Mouse (Mus musculus): ENCODE data around the gene Aspdh. TPM values are rescaled to one million over a fixed set of nuclear protein-coding genes. Genes with fewer than 3 reads are reported as not detected.

Gene Aspdh
- total RNA-seq, 2 experiments from 2014 or later, result not detected

DNA sequence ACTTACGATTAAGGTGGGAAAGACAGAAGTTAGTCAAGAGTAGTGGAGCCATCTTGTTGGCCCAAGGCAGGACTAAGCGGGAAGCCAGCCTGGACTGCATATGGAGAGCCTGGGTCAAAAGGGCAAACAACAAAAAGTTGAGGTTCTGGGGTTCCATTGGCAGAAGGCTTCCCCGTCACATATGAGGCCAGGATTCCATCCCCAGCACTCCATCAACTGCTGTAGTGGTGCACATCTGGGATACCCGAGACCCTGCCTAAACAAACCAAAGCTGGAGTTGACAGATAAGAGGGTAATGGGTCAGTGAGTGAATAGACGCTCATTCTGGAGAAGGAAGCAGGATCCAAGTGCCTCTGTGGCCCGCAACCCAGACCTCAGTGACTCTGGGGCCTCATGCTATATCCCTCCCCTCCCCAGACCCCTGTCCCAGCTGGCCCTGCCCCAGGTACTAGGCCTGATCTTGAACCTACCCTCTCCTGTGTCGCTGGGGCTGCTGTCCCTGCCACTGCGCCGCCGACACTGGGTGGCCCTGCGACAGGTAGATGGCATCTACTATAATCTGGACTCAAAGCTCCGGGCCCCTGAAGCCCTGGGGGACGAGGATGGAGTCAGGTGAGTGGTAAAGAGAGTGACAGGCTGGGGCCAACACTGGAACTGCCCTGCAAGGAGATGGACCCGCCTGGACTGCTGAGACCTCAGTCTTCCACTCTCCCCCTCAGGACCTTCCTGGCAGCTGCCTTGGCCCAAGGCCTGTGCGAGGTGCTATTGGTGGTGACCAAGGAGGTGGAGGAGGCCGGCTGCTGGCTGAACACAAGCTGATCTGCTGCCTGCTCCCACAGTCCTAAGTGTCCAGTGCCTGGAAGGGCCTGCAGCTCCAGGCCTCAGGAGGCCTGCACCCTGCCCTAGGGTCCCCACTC lies 5.8 kb downstream of the Aspdh start:
- ATAC-seq (replicated peaks; ENCODE audit: low FRiP score, poor library complexity, severe bottlenecking), result no peak

- ATAC-seq (replicated peaks; ENCODE audit: low FRiP score, poor library complexity, severe bottlenecking), result no peak
These were observed 6.8 kb downstream of the Aspdh start for GRCm38 (mm10) chr7:44471880-44472557.

DNA sequence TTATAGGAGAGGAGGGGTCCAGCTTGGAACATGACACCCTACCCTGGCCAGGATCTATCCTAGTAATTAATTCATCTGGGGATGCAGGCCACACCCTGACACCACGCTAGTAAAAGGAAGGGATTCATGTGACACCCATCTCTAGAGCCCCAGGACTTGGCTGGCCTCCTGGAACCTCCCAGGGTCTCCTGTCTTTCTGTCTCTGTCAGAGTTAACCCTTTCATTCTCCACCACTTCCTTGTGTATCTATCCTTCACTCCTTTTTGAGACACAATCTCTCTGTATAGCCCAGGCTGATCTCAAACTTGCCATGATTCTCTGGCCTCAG lies 7.3 kb downstream of the Aspdh start:
- no peak for ATAC-seq (replicated peaks; ENCODE audit: low FRiP score, poor library complexity, severe bottlenecking)

- no peak for ATAC-seq (replicated peaks; ENCODE audit: low FRiP score, poor library complexity, severe bottlenecking)
These were observed 7.9 kb downstream of the Aspdh start for GRCm38 (mm10) chr7:44472961-44473646.

GRCm38 (mm10) chr7:44474419-44474818 lies 9.2 kb downstream of the Aspdh start:
- ATAC-seq (replicated peaks; ENCODE audit: low FRiP score, poor library complexity, severe bottlenecking), result no peak

DNA sequence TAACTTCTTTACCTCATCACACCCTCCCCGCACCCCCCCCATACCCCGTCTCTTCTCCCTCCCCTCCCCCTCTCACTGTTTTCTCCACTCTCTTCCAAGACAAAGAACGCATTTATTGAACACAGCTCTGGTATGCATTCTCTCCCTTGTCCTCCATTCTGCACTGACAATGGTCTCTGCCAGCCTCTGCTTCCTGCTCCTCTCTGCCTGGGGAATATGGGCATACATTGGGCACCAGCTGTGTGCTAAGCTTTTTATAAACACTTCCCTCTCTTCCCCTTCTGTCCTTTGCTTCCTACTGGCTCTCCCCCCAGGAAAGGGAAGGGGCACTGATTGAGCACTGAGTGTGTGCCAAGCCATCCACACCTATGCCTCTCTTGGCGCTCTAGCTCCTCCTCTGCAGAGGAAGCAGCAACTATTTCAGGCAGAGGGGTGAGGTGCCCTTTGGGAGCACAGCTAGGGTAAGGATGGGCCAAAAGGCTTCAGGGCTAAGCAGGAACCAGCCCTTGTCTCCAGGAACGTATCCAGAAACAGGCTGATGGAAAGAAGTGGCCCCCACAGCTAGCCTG lies 9.9 kb downstream of the Aspdh start:
- ATAC-seq (replicated peaks; ENCODE audit: low FRiP score, poor library complexity, severe bottlenecking), result no peak

DNA sequence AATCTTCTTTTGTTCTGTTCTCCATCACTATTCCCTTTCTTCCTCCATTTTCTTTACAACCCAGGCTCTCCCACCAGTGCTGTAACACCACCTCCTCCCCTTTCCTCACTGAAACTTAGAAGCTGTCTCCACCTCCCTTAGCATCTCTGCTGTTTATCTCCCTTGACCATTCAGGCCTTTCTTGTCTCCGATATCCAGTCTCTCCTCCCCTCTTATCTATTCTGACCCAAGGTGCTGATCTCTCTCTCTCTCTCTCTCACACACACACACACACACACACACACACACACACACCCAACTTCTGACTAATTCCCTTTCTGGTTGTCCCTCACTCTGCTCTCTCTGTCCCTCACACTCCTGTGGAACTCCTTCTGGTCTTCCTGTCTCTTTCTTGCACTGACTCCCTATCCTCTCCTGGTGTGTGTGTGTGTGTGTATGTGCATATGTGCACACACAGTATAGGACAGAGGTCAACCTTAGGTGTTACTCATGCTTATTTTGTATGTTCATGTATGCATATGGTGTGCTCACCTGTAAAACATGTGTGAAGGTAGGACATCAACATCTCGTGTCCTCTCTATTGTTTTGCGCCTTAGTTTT lies 17.7 kb downstream of the Aspdh start:
- ATAC-seq (replicated peaks; ENCODE audit: low FRiP score, poor library complexity, severe bottlenecking), result peak; percentile 81

- no peak for ATAC-seq (replicated peaks; ENCODE audit: low FRiP score, poor library complexity, severe bottlenecking)
These were observed 18.9 kb downstream of the Aspdh start for GRCm38 (mm10) chr7:44484109-44484508.

GRCm38 (mm10) chr7:44484841-44485571 lies 19.8 kb downstream of the Aspdh start:
- peak; percentile 67 for ATAC-seq (replicated peaks; ENCODE audit: low FRiP score, poor library complexity, severe bottlenecking)

DNA sequence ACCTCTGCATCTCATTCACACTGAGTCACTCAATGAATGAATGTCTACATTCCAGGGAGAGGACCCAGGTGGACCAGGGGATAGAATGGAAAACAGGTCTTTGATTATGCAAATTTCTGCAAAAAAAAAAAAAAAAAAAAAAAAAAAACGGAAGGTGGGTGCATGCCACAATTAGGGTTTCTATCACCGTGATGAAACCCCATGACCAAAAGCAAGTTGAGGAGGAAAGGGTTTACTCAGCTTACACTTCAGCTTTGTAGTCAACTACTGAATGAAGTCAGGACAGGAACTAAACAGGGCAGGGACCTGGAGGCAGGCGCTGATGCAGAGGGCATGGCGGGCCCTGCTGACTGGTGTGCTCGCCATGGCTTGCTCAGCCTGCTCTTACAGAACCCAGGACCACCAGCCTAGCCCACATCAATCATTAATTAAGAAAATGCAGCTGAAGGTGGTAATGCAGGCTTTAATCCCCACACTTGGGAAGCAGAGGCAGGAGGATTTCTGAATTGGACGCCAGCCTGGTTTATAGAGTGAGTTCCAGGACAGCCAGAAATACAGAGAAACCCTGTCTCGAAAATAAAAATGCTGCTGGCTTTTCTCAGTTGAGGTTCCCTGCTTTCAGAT lies 20.5 kb downstream of the Aspdh start:
- no peak for ATAC-seq (replicated peaks; ENCODE audit: low FRiP score, poor library complexity, severe bottlenecking)

DNA sequence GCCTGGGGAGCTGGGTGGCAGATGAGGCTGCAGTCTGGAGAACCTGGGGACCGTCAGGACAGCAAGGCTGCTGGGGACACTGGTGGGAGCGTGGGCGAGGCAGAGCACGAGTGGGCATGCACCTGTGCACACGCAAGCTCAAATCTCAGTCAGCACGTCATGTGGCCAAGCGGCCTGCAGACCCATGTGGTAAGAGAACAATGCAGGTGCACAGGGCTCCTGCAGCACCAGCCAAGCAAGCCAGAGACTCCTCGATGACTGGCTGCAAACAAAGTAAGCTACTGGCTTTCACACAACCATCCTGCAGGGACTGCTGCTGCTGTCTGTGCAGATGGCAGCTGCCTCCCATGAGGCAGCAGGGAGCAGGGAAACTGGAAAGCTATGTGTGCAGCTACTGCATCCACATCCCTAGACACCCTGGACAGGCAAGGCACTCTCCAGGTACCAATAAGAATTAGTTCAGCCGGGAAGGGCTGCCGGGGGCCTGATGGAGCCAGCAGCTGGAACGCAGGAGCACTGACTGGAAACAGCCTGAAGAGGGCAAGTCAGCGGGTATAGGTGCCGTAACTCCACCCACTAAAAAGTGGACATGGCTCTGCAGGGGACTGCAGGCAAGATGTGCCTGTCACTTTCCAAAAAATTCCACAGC lies 21.9 kb downstream of the Aspdh start:
- no peak for ATAC-seq (replicated peaks; ENCODE audit: low FRiP score, poor library complexity, severe bottlenecking)

DNA sequence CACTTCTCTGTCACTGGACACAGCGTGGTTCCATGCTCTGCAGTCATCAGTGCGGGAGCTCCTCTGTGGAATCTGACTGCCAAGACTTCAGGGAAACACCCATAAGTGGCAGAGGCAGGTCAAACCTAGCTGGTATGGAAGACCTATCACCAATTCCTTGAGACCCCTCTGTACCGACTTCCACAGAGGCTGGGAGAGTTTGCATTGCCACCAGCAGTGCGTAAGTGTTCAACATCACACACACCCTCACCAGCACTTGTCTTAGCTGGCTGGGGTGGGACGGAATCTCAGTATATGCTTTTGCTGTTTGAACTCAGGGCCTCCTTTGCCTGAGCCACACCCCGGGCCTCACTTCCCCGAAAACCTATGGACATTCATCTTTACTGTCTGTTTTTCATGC lies 22.7 kb downstream of the Aspdh start:
- no peak for ATAC-seq (replicated peaks; ENCODE audit: low FRiP score, poor library complexity, severe bottlenecking)

GRCm38 (mm10) chr7:44488545-44488944 lies 23.4 kb downstream of the Aspdh start:
- ATAC-seq (replicated peaks; ENCODE audit: low FRiP score, poor library complexity, severe bottlenecking), result no peak

DNA sequence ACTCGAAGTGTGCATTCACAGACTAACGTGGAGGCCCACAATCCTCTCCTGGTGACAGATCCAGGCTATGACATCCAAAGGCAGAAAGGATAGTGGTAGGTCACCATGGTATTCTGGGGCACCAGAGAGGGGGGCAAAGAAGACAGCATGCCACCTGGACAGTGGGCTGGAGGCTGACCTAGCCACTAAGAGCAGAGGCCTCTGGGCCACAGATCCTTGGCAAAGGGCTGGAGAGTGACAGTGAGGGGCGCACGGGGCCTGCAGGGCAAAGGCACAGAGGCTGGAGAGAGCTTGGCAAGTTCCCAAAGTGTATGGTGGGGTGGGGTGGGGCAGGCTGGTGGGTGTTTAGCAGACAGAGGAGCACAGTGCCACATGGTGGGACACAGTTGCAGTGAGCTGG lies 25.1 kb downstream of the Aspdh start:
- ATAC-seq (replicated peaks; ENCODE audit: low FRiP score, poor library complexity, severe bottlenecking), result no peak

DNA sequence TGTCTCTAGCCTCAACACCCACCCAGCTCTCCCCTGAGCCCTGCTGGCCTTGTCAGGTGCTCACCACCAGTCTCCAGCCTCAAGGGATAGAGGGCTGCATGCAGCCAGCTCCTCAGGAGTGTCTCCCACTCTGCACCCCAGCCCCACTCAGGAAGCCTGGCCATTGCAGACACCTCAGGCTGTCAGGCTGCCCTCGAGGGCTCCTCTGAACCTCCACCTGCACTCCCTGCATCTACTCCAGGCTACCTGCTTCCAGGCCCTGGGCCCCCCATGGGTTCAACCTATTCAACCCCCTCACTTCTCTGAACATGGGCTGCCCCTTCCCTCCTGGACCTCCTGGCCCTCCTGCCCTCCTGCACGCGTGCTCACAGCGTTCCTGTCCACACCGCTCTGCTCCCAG lies 26.2 kb downstream of the Aspdh start:
- ATAC-seq (replicated peaks; ENCODE audit: low FRiP score, poor library complexity, severe bottlenecking), result no peak

GRCm38 (mm10) chr7:44492166-44492826 lies 27.1 kb downstream of the Aspdh start:
- no peak for ATAC-seq (replicated peaks; ENCODE audit: low FRiP score, poor library complexity, severe bottlenecking)

DNA sequence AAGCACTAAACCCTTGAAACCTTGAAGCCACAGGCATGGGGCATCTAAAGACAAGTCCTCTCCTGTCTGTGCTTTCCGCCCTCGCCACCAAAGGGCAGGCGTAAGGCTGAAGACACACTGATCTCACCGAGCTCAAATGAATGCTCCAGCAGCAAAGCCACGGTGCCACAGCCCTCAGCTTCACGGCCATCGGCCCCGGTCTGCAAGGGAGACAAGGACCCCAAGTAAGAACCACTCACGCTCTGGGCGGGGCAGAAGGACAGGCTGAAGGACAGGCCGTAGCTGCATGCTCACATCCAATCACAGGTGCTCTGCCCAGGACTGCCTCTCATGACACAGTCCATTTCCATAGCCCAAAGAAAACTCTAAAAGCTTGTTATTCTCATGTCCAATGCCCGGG lies 29.5 kb downstream of the Aspdh start:
- no peak for ATAC-seq (replicated peaks; ENCODE audit: low FRiP score, poor library complexity, severe bottlenecking)

DNA sequence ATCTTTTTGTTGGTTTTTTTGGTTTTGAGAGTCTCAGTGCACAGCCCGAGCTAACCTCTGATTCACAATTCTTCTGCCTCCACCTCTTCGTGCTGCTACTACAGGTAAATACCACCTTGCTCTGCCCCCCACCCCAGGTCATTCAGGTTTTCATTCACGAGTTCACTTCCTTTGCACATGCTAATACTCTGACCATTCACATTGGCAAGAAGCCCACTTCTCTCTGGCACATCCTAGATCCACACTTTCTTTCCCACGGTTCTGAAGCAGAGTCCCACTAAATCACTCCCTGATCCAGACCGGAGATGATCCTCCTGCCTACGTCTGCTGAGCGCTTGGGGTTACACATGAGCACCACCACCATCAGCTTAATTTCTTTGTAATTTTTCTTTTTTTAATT lies 29.9 kb downstream of the Aspdh start:
- no peak for ATAC-seq (replicated peaks; ENCODE audit: low FRiP score, poor library complexity, severe bottlenecking)
